ENCODE assay signal across 9 mouse cellular contexts in the genomic region with DNA sequence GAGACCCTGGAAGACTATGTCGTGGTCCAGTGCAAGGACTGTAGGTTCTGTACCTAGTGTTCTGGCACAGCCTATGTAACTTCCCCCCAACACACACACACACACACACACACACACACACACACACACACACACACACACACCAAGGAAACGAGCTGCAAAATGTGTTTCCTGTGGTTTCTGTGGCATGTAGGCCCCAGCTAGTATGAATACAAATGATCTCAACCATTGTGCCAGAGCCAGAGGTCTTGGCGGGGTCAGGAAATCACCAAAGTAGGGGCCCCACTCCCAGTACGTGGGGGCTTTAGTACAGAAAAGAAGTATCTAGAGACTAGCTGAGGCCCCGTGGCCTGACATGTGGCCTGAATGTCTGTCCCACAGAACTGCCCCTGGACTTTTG.
DNase-seq lines count a peak whose midpoint lies in the region; ATAC-seq lines count a peak whose summit lies in the region.
"Had no signal": no experiment of that assay in that cellular context is flagged by ENCODE, and none has a peak within 500 bp of the region (broad histone marks: within the 10 kb centered on the region; RNA-seq: fewer than 3 reads in every experiment).

No protein-coding gene starts in this region.

- no peaks in the 10 kb centered on the region for H3K27me3 ChIP-seq in midbrain, embryonic 10.5 days (ENCODE audit: low read depth, poor library complexity, severe bottlenecking)
- no peaks in the 10 kb centered on the region for H3K27me3 ChIP-seq in midbrain, embryonic 16.5 days (ENCODE audit: control insufficient read depth, insufficient read depth, low read depth, low read length)
- peaks cover 8% of the 10 kb centered on the region for H3K27me3 ChIP-seq in megakaryocyte, embryonic 14.5 days (replicated peaks)
- no peaks in the 10 kb centered on the region for H3K27me3 ChIP-seq in intestine, embryonic 15.5 days (replicated peaks)
- H3K27me3 ChIP-seq: lung, embryonic 15.5 days had no signal

- WGBS in midbrain, embryonic 10.5 days, result 62% methylated on average over 5 of the region's 5 CpGs
- 30% methylated on average over 5 of the region's 5 CpGs for WGBS in midbrain, embryonic 16.5 days
- 59% methylated on average over 5 of the region's 5 CpGs for WGBS in intestine, embryonic 15.5 days

- peak overlapping the region; percentile 80; the same call in 1 of the 2 replicates for H3K27ac ChIP-seq in midbrain, embryonic 10.5 days (replicated peaks)
- no peak overlapping the region for H3K27ac ChIP-seq in midbrain, embryonic 16.5 days (ENCODE audit: low read length)
- H3K27ac ChIP-seq in intestine, embryonic 15.5 days, result no peak overlapping the region
- H3K27ac ChIP-seq: lung, embryonic 15.5 days had no signal

- no peaks in the 10 kb centered on the region for H3K9me3 ChIP-seq in midbrain, embryonic 10.5 days (replicated peaks)
- H3K9me3 ChIP-seq in midbrain, embryonic 16.5 days (replicated peaks; ENCODE audit: control insufficient read depth, low read length, poor library complexity, severe bottlenecking), result no peaks in the 10 kb centered on the region
- H3K9me3 ChIP-seq in megakaryocyte, embryonic 14.5 days, result peaks cover 11% of the 10 kb centered on the region
- H3K9me3 ChIP-seq in intestine, embryonic 15.5 days, result no peaks in the 10 kb centered on the region
- H3K9me3 ChIP-seq: lung, embryonic 15.5 days had no signal

- H3K9ac ChIP-seq in midbrain, embryonic 16.5 days (ENCODE audit: low read depth, low read length), result no peak overlapping the region
- no peak overlapping the region for H3K9ac ChIP-seq in intestine, embryonic 15.5 days
- H3K9ac ChIP-seq: lung, embryonic 15.5 days had no signal

- no peaks in the 10 kb centered on the region for H3K36me3 ChIP-seq in midbrain, embryonic 10.5 days
- no peaks in the 10 kb centered on the region for H3K36me3 ChIP-seq in midbrain, embryonic 16.5 days (ENCODE audit: control insufficient read depth, insufficient read depth, low read length)
- H3K36me3 ChIP-seq in megakaryocyte, embryonic 14.5 days (replicated peaks; ENCODE audit: low read length), result no peaks in the 10 kb centered on the region
- no peaks in the 10 kb centered on the region for H3K36me3 ChIP-seq in intestine, embryonic 15.5 days
- H3K36me3 ChIP-seq: lung, embryonic 15.5 days had no signal

- no peak for DNase-seq in midbrain, embryonic 10.5 days (ENCODE audit: low spot score)
- DNase-seq in heart, adult 9 months (ENCODE audit: low spot score in 2 of 2), result peak; percentile 46 to 61
- DNase-seq in left cerebral cortex, adult 18-20 months (ENCODE audit: low spot score in 2 of 2), result no peak
- DNase-seq: cerebellum, adult 11 months had no signal

- H3K4me3 ChIP-seq in midbrain, embryonic 10.5 days, result no peak overlapping the region
- no peak overlapping the region for H3K4me3 ChIP-seq in midbrain, embryonic 16.5 days (ENCODE audit: low read depth, low read length)
- peak overlapping the region; percentile 8 for H3K4me3 ChIP-seq in megakaryocyte, embryonic 14.5 days (replicated peaks)
- H3K4me3 ChIP-seq in intestine, embryonic 15.5 days (replicated peaks), result no peak overlapping the region
- H3K4me3 ChIP-seq: lung, embryonic 15.5 days had no signal

- peaks cover 39% of the 10 kb centered on the region for H3K4me1 ChIP-seq in midbrain, embryonic 10.5 days
- peaks cover 7% of the 10 kb centered on the region for H3K4me1 ChIP-seq in midbrain, embryonic 16.5 days (ENCODE audit: control insufficient read depth, insufficient read depth, low read length)
- peaks cover 66% of the 10 kb centered on the region for H3K4me1 ChIP-seq in megakaryocyte, embryonic 14.5 days
- H3K4me1 ChIP-seq in intestine, embryonic 15.5 days (replicated peaks), result no peaks in the 10 kb centered on the region
- H3K4me1 ChIP-seq: lung, embryonic 15.5 days had no signal

- no peak for ATAC-seq in midbrain, embryonic 16.5 days
- no peak for ATAC-seq in intestine, embryonic 15.5 days
- no peak for ATAC-seq in cerebellum, adult (ENCODE audit: insufficient number of reproducible peaks, low FRiP score, low TSS enrichment)

- H3K4me2 ChIP-seq in midbrain, embryonic 16.5 days (ENCODE audit: low read length), result no peak overlapping the region
- H3K4me2 ChIP-seq in intestine, embryonic 15.5 days (replicated peaks), result no peak overlapping the region
- H3K4me2 ChIP-seq: lung, embryonic 15.5 days had no signal

Comparison
In these comparisons a context has a peak if more than half of its experiments do, and no peak if none do; other contexts are left out.
1. DNase-seq: peak in heart, adult 9 months (2 of 2); none in midbrain, embryonic 10.5 days (single experiment) and left cerebral cortex, adult 18-20 months (0 of 2).